Mouse (Mus musculus) hindlimb bud, embryonic 11.5 days (tissue): Measurements from ENCODE around the gene Olfr582.

ENCODE experiments used
- DNase-seq: peaks from one replicate; pipeline ENCODE4 v3.0.0-alpha.2; 2012; ENCODE audit warnings: low read depth, low spot score; ENCODE audit errors: extremely low spot score

Olfr582 gene

GRCm38 (mm10) chr7:103037724-103038123 lies at the start of gene Olfr582:
TSS of gene Olfr582 (plus strand) at chr7:103038024.
- no peak for DNase-seq

DNA sequence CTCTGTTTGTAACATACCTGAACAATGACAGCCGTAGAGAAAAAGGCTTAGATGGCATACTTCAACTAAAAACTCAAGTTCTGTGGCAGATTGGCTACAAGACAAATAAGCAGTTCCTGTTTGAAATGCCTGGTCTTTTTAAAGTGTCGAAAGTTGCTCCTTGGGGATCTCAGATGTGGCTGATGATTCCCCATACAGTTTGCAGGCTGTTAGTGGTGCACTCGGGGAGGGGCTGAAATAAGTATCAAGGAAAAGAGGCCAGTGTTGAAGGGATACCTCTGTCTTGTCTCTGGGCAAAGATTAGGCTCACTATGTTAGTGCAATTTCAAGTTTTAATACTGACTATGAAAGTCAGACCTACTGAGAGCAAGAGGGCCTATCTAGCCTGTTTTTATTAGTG lies 48.6 kb upstream of the Olfr582 start, which contains the start of gene Olfr578:
Gene Olfr578 (minus strand): TSS at position 101 of the 400 bp plus-strand sequence.
- no peak for DNase-seq

- DNase-seq = no peak
Observed at GRCm38 (mm10) chr7:103051000-103051399, 13.2 kb downstream of the Olfr582 start, which contains the start of gene Olfr583. TSS of gene Olfr583 (plus strand) at chr7:103051300.

DNA sequence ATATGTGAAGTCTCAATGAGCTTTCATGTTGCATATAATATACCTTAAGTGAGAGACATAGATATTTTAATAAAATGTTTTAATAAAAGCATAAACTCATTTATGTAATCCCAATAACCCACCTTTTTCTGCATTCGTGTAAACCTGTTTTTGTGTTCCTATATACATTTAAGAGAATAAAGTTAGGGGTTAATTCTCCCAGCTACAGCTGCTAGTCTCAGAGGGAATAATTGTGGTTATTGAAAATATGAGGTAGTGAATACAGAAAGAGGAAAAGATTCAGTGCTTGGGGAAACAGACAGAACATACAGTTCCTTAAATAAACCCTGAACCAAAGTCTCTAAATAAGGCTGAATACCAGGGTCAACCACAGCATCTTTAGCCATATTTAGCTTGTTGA lies 43.8 kb downstream of the Olfr582 start, which contains the start of gene Olfr584:
Gene Olfr584 (plus strand): TSS at position 301 of the 400 bp plus-strand sequence.
- DNase-seq = no peak
